Mouse (Mus musculus) midbrain, embryonic 14.5 days (tissue): ENCODE data around the gene Ddx23. TPM values are rescaled to one million over a fixed set of nuclear protein-coding genes. Genes with fewer than 3 reads are reported as not detected.

Source experiments
- ATAC-seq: fragments of 200-750 bp; cut with Nextera tagmentation; 2 replicates; pipeline ENCODE4 v1.8.0; 2017; ENCODE audit warnings: moderate number of reproducible peaks, moderate library complexity; ENCODE audit not compliant: low FRiP score, low TSS enrichment
- DNase-seq: peaks from one replicate; pipeline ENCODE4 v3.0.0-alpha.2; 2015
- H3K27ac ChIP-seq: fragments of 300-500 bp; sonication (generic); replicated peaks from 2 replicates; pipeline ENCODE4 v1.5.1; 2014; ENCODE audit warnings: mild to moderate bottlenecking, low read depth, low read length, moderate library complexity
- H3K27me3 ChIP-seq: fragments of 300-500 bp; sonication (generic); 2 replicates; pipeline ENCODE4 v1.6.1; 2014; ENCODE audit warnings: low read length, control low read depth, mixed read lengths; ENCODE audit not compliant: control insufficient read depth, insufficient read depth
- H3K36me3 ChIP-seq: fragments of 300-500 bp; sonication (generic); 2 replicates; pipeline ENCODE4 v1.6.1; 2014; ENCODE audit warnings: low read length, control low read depth; ENCODE audit not compliant: control insufficient read depth, insufficient read depth
- H3K4me1 ChIP-seq: fragments of 300-500 bp; sonication (generic); 2 replicates; pipeline ENCODE4 v1.6.1; 2014; ENCODE audit warnings: mild to moderate bottlenecking, antibody characterized with exemption, low read length, control low read depth; ENCODE audit not compliant: control insufficient read depth, insufficient read depth
- H3K4me2 ChIP-seq: fragments of 300-500 bp; sonication (generic); 2 replicates; pipeline ENCODE4 v1.6.1; 2014; ENCODE audit warnings: mild to moderate bottlenecking, low read length, moderate library complexity
- H3K4me3 ChIP-seq: fragments of 300-500 bp; sonication (generic); replicated peaks from 2 replicates; pipeline ENCODE4 v1.5.1; 2014; ENCODE audit warnings: low read depth, low read length
- H3K9ac ChIP-seq: fragments of 300-500 bp; sonication (generic); replicated peaks from 2 replicates; pipeline ENCODE4 v1.6.1; 2014; ENCODE audit warnings: mild to moderate bottlenecking, low read length, moderate library complexity
- H3K9me3 ChIP-seq: fragments of 300-500 bp; sonication (generic); 2 replicates; pipeline ENCODE4 v1.6.1; 2016; ENCODE audit warnings: low read length, control low read depth, mixed read lengths; ENCODE audit not compliant: control insufficient read depth
- WGBS: fragments of 180-500 bp; shearing (Covaris S2); extraction: QIAGEN DNeasy Blood & Tissue Kit; methylation state at CpG from one replicate; pipeline ENCODE4 v1.1.7; 2014; 5-methylcytosine and 5-hydroxymethylcytosine counted together
- polyA plus RNA-seq: library from polyadenylated mRNA; unstranded; fragments of >200 nt; fragmentation: Nextera tagmentation; extraction: Ambion mirVana; gene quantifications from 2 replicates; pipeline ENCODE4 v1.2.1, GENCODE M21; 2014

Gene Ddx23
- polyA plus RNA-seq, 1 experiment from 2014 or later, result 24.9 TPM

DNA sequence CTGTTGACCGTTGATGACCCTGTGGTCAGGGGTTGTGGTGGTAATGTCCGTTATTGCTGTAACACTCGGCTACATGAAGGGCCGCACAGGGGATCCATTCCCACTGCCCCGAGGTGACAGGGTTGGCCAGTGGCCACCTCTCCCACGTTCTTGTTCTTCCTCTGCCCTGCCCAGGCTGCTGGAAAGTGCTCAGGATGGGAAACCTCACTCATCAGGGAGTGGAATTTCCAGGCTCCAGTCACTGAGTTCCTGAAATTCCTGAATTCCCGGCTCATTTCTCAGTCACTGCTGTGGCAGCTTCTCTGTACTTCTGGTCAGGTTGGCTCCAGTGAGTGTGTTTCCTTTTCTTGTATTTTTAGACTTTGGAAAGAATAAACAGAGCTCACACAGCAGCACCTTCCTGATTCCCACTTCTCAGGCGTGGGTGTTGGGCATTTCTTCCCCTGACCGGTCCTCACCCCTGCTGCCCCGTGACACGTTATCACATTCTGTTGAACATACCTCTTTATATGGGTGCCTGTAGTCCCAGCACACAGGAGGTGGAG is 29.5 kb upstream of the Ddx23 start:
- whole genome bisulfite sequencing, result 51% methylated on average over 11 of the region's 11 CpGs
- Histone ChIP-seq H3K4me2 (no peak overlapping the region), H3K9me3 (no peaks in the 10 kb centered on the region), H3K4me1 (peaks cover 17% of the 10 kb centered on the region), H3K36me3 (no peaks in the 10 kb centered on the region), H3K27me3 (no peaks in the 10 kb centered on the region), H3K27ac (no peak overlapping the region), H3K9ac (no peak overlapping the region), H3K4me3 (no peak overlapping the region)
- DNase-seq, result no peak
- ATAC-seq, result no peak

DNA sequence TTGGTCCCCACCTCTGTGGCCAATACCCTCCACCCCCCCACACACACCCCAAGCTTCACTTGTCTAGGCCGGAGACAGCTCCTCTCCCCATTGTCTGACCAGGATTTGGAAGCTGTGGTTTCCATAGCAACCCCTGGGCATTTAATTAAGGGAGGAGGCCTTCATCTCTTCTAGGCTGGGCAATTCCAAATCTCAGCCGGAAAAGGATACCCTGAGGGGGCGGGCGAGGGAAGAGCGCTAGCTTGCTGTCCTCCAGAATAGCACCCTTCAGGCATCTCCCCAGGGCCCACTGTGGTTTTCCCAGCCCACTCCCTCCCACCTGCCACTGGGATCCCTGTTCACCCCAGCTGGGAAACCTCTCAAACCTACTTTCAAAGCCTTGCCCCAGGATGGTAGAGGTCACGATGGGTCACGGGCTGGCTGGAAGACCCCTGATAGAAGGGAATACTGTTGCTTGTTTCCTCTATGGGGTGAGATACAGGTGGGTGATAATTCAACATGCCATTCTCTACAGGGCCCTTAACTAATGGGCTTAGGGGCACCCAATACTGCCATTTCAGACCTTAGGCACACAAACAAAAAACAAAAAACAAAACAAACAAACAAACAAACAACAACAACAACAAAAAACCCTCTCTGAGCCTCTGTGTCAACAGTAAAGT is 28.9 kb upstream of the Ddx23 start:
- DNase-seq, result peak; percentile 87
- Histone ChIP-seq H3K27ac (peak overlapping the region; percentile 43), H3K9ac (no peak overlapping the region), H3K4me2 (peak overlapping the region; percentile 31), H3K4me1 (peaks cover 17% of the 10 kb centered on the region), H3K4me3 (no peak overlapping the region), H3K27me3 (no peaks in the 10 kb centered on the region), H3K36me3 (no peaks in the 10 kb centered on the region), H3K9me3 (no peaks in the 10 kb centered on the region)
- WGBS, result 1% methylated on average over 7 of the region's 7 CpGs
- peak; percentile 69; the same call in 1 of the 2 replicates for ATAC-seq

DNA sequence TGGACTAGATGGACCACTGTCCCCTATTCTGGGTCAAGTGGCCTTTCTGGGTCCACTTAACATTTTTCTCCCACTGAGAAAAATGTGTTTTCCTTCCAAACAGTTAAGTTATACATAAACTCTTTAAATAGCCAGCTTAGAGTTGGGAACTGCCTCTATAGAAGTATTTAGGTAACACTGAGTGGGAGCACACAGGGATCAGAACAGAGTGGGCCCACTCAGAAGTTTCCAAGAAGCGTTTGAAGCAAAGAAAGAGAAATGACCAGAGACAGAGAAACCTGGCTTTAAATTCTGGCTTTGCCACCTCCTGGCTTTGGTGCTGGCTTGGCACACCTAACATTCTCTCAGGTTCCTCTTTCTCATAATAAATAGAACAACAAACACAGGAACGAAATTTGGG is 27.0 kb upstream of the Ddx23 start:
- no peaks in the 10 kb centered on the region for H3K9me3 ChIP-seq
- no peaks in the 10 kb centered on the region for H3K27me3 ChIP-seq
- ATAC-seq (no peak), DNase-seq (no peak)
- WGBS, result 78% methylated on average over 2 of the region's 2 CpGs
- H3K4me1 ChIP-seq, result peaks cover 17% of the 10 kb centered on the region
- no peaks in the 10 kb centered on the region for H3K36me3 ChIP-seq
- no peak overlapping the region for H3K9ac ChIP-seq
- no peak overlapping the region for H3K27ac ChIP-seq
- H3K4me3 ChIP-seq, result no peak overlapping the region
- H3K4me2 ChIP-seq, result no peak overlapping the region

DNA sequence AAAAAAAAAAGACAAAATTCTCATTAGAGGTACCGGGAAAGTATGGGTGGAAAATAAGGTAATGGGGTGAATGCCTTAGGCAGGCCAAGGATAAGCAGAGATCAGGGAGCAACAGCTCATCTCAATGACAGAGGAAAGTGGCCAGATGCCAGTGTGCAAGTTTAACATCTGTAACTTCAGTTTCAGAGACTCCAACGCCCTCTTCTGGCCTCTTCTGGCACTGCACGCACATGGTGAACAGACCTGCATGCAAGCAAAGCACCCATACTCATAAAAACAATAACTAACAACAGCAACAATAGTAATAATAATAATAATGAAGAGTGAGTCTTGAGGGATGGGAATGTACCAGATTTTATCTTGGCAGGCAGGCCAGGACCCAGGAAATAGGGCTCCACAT is 23.2 kb upstream of the Ddx23 start:
- Histone ChIP-seq H3K27me3 (no peaks in the 10 kb centered on the region), H3K4me1 (peaks cover 4% of the 10 kb centered on the region; the same call in 1 of the 2 replicates), H3K27ac (no peak overlapping the region), H3K4me2 (no peak overlapping the region), H3K36me3 (no peaks in the 10 kb centered on the region), H3K9me3 (no peaks in the 10 kb centered on the region), H3K4me3 (no peak overlapping the region), H3K9ac (no peak overlapping the region)
- 74% methylated on average over 3 of the region's 3 CpGs for WGBS
- DNase-seq (no peak), ATAC-seq (no peak)

DNA sequence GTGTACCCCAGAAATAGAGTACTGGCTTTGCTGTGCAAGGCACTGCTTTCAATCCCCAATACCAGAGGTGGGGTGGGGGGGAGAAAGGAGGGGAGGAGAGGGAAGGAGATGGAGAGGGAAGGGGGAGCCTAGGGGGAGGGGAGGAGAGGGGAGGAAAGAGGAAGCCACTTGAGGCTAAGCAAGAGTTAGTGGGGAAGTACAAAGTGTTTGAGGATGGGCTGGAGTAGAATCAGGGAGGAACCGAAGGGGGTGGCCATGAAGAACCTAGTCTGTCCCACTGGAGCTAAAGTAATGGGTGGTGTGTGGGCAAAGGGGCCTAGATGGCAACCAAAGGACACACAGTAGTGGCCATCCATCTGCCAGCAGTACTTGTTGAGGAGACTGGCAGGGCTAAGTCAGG is 21.1 kb upstream of the Ddx23 start:
- no peak for DNase-seq
- no peak overlapping the region for H3K4me2 ChIP-seq
- no peak for ATAC-seq
- no peaks in the 10 kb centered on the region for H3K27me3 ChIP-seq
- H3K9ac ChIP-seq, result no peak overlapping the region
- no peak overlapping the region for H3K4me3 ChIP-seq
- H3K27ac ChIP-seq, result no peak overlapping the region
- H3K9me3 ChIP-seq, result no peaks in the 10 kb centered on the region
- H3K4me1 ChIP-seq, result no peaks in the 10 kb centered on the region
- no peaks in the 10 kb centered on the region for H3K36me3 ChIP-seq
- 86% methylated on average over 1 of the region's 1 CpGs for WGBS

DNA sequence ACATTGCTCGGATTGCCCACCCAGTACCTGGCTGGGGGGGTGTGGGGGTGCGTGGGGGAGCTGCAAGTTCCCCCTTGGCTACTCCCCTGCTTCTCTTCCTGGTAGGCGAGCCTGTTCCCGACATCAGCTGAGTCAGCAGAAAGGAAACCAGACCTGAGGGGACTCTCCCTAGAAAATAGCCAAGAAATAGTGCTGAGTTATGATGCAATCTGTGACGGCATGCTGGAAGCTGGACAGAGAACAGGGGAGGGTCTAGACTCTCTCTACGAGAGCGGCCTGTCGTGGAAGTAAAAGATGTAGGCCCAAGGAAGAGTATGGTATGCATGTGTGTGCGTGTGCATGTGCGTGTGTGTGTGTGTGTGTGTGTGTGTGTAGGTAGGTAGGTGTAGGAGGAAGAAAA is 20.5 kb upstream of the Ddx23 start:
- no peak overlapping the region for H3K4me2 ChIP-seq
- no peak overlapping the region for H3K9ac ChIP-seq
- ATAC-seq, result no peak
- H3K4me1 ChIP-seq, result no peaks in the 10 kb centered on the region
- no peak overlapping the region for H3K27ac ChIP-seq
- 78% methylated on average over 10 of the region's 10 CpGs for WGBS
- H3K9me3 ChIP-seq, result no peaks in the 10 kb centered on the region
- no peaks in the 10 kb centered on the region for H3K27me3 ChIP-seq
- no peak overlapping the region for H3K4me3 ChIP-seq
- no peak for DNase-seq
- H3K36me3 ChIP-seq, result no peaks in the 10 kb centered on the region

DNA sequence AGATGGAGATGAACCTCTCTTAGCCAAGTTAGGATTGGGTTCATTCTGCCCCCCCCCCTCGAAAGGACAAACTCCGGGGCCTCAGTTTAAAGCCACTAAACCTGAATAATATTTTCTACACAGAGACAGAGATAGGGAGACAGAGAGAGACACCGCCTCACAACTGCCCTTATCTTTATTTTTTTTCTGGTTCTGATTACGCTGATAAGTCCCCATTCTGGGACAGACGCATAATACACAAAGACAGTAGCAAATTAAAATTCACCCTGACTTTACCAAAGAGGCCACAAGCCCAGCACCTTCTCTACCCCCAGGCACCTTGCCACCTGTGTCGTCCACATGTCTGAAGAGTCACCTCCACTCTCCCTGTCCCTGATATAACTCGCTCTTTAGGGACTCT is 18.9 kb upstream of the Ddx23 start:
- DNase-seq (no peak), ATAC-seq (no peak)
- no peaks in the 10 kb centered on the region for H3K9me3 ChIP-seq
- no peaks in the 10 kb centered on the region for H3K27me3 ChIP-seq
- H3K9ac ChIP-seq, result no peak overlapping the region
- H3K27ac ChIP-seq, result no peak overlapping the region
- WGBS, result 83% methylated on average over 7 of the region's 7 CpGs
- no peak overlapping the region for H3K4me3 ChIP-seq
- H3K4me1 ChIP-seq, result peaks cover 8% of the 10 kb centered on the region
- no peaks in the 10 kb centered on the region for H3K36me3 ChIP-seq
- H3K4me2 ChIP-seq, result no peak overlapping the region

DNA sequence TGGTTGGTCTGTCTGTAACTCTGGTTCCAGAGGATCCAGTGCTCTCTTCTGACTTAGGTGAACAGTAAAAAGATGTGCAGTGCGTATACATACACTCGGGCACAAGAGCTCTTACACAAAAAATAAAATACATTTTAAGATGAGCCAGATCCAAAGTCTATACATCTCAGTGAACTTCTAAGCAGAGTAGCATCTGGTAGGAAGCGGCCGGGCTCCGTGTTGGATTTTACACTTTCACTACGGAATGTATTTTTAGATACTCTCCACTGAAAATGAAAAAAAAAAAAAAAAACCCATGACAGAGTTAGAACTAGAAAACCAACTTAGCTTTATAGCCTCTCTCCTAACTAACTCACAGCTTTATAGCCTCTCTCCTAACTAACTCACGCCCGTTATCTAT is 18.0 kb upstream of the Ddx23 start:
- no peak overlapping the region for H3K27ac ChIP-seq
- peaks cover 17% of the 10 kb centered on the region for H3K4me1 ChIP-seq
- no peak overlapping the region for H3K9ac ChIP-seq
- 91% methylated on average over 8 of the region's 8 CpGs for WGBS
- no peaks in the 10 kb centered on the region for H3K36me3 ChIP-seq
- ATAC-seq (no peak), DNase-seq (no peak)
- no peaks in the 10 kb centered on the region for H3K27me3 ChIP-seq
- no peak overlapping the region for H3K4me2 ChIP-seq
- no peaks in the 10 kb centered on the region for H3K9me3 ChIP-seq
- no peak overlapping the region for H3K4me3 ChIP-seq

DNA sequence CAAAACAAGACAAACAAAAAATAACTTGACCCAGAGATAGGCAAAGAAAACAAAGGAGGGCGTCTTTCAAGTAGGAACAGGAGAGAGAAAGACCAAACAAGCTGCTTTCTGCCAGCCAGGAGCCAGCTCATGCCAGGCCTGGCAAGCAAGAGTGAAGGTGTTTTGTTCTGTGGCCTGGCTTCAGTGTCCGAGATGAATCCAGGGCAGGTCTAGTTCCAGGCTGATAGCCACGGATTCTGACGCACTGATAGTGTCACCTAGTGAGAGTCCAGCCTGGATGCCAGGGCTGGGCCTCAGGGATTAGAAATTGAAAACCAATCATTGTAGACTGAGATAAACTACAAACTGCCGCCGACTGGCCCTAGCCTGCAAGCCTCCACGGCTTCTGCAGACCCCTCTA is 15.3 kb upstream of the Ddx23 start:
- Histone ChIP-seq H3K4me2 (peak overlapping the region; percentile 99; the same call in 1 of the 2 replicates), H3K36me3 (no peaks in the 10 kb centered on the region), H3K27ac (no peak overlapping the region), H3K9ac (no peak overlapping the region), H3K27me3 (no peaks in the 10 kb centered on the region), H3K4me1 (peaks cover 37% of the 10 kb centered on the region), H3K4me3 (no peak overlapping the region), H3K9me3 (no peaks in the 10 kb centered on the region)
- 61% methylated on average over 7 of the region's 7 CpGs for WGBS
- no peak for DNase-seq
- ATAC-seq, result no peak
